Mouse (Mus musculus) stomach, postnatal 0 days (tissue): ENCODE measurements at regions not wholly inside any gene's neighbourhood (a gene's known extent, or its start where the extent isn't known, plus 50 kb on each side); places are given as distances from the start of the nearest gene placed in this dataset.

ENCODE experiments used
- ATAC-seq: fragments of 200-750 bp; cut with Nextera tagmentation; 2 replicates; pipeline ENCODE4 v1.8.0; 2017; ENCODE audit not compliant: low FRiP score, low TSS enrichment
- DNase-seq: peaks from one replicate; pipeline ENCODE4 v3.0.0-alpha.2; 2016; ENCODE audit warnings: low spot score
- H3K27ac ChIP-seq: fragments of 300-500 bp; sonication (generic); replicated peaks from 2 replicates; pipeline ENCODE4 v1.5.1; 2014; ENCODE audit warnings: mild to moderate bottlenecking, control low read depth
- H3K27me3 ChIP-seq: fragments of 300-500 bp; sonication (generic); 2 replicates; pipeline ENCODE4 v1.6.1; 2014; ENCODE audit warnings: low read length; ENCODE audit not compliant: control insufficient read depth, insufficient read depth
- H3K36me3 ChIP-seq: fragments of 300-500 bp; sonication (generic); 2 replicates; pipeline ENCODE4 v1.6.1; 2014; ENCODE audit warnings: low read length, mixed read lengths; ENCODE audit not compliant: control insufficient read depth, insufficient read depth
- H3K4me1 ChIP-seq: fragments of 300-500 bp; sonication (generic); replicated peaks from 2 replicates; pipeline ENCODE4 v1.6.1; 2014; ENCODE audit warnings: antibody characterized with exemption; ENCODE audit not compliant: control insufficient read depth, insufficient read depth
- H3K4me2 ChIP-seq: fragments of 300-500 bp; sonication (generic); replicated peaks from 2 replicates; pipeline ENCODE4 v1.6.1; 2014; ENCODE audit warnings: low read depth, mild to moderate bottlenecking, control low read depth, moderate library complexity
- H3K4me3 ChIP-seq: fragments of 300-500 bp; sonication (generic); 2 replicates; pipeline ENCODE4 v1.5.1; 2014; ENCODE audit warnings: low read depth, low read length, control low read depth
- H3K9ac ChIP-seq: fragments of 300-500 bp; sonication (generic); 2 replicates; pipeline ENCODE4 v1.6.1; 2014; ENCODE audit warnings: mild to moderate bottlenecking, low read length, control low read depth, mixed read lengths
- H3K9me3 ChIP-seq: fragments of 300-500 bp; sonication (generic); 2 replicates; pipeline ENCODE4 v1.6.1; 2016; ENCODE audit warnings: low read length; ENCODE audit not compliant: control insufficient read depth
- CTCF ChIP-seq: IDR thresholded peaks from 2 replicates; pipeline ENCODE4 v1.5.1; 2016; ENCODE audit warnings: antibody characterized with exemption, low read depth, mild to moderate bottlenecking, moderate library complexity
- EP300 ChIP-seq: optimal IDR thresholded peaks from 2 replicates; pipeline ENCODE3; 2016; ENCODE audit warnings: antibody characterized with exemption
- WGBS: fragments of 180-500 bp; shearing (Covaris S2); extraction: QIAGEN DNeasy Blood & Tissue Kit; methylation state at CpG from one replicate; pipeline ENCODE4 v1.1.7; 2014; 5-methylcytosine and 5-hydroxymethylcytosine counted together

DNA sequence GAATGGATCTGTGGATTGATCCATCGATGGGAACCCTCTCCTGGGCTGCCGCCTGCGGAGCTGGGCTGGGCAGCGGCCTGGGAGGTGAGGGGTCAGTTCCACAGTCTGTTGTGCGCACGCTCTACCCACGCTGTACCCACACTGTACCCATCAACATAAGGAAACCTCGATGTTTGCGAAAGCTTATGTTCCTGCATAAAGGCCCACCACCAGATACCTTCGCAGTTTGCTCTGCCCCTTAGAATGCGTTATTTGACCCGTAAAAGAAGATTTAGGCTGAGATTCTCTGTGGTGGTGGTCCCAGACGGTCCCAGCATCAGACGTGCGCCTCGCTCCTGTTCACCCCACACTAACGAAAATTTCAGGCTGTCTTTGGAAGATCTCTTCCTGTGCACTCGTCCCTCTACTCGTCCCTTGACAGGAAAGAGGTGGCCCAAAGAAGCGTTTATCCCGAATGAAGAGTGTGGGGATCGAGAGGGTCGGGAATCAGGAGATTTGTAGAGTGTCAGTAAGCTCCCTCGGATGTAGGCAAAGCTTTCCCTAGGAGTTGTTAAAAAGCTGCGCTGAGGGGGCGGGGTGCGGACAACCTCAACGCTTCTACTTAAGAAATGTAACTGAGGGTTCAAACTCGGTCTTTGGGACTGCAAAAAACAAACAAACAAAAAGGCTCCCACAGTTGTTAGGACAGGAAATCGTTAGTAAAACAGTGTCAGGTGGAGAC, 123.9 kb downstream of the Tmem161b start:
- Histone ChIP-seq H3K9me3 (no peaks in the 10 kb centered on the region), H3K9ac (no peak overlapping the region), H3K4me1 (no peaks in the 10 kb centered on the region), H3K27ac (no peak overlapping the region), H3K4me2 (no peak overlapping the region), H3K36me3 (no peaks in the 10 kb centered on the region), H3K27me3 (peaks cover 12% of the 10 kb centered on the region; the same call in 1 of the 2 replicates), H3K4me3 (peak overlapping the region; percentile 6; the same call in 1 of the 2 replicates)
- no peak for TF ChIP-seq CTCF
- TF ChIP-seq EP300, result no peak
- WGBS, result 4% methylated on average over 30 of the region's 30 CpGs
- DNase-seq (no peak), ATAC-seq (no peak)

DNA sequence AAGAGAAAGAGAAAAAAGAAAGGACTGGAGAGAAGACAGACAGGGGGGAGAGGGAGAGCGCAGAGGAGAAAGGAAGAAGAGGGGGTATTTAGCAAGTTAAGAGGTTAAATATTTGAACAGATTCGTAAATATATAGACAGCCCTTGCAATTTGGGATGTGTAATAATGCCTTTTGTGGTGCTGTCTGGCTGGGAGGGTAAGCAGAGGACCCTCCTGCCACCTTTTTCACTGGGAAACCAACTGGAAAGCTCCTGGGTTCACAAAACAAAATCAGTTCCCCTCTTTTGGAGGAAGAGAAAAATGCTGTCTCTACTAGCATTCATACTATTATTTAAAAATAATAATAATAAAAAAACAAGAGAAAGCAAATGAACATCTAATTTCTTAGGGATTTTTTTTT, 124.5 kb downstream of the Tmem161b start:
- no peak overlapping the region for H3K4me3 ChIP-seq
- H3K9ac ChIP-seq, result no peak overlapping the region
- H3K36me3 ChIP-seq, result no peaks in the 10 kb centered on the region
- TF ChIP-seq EP300, result no peak
- no peak for TF ChIP-seq CTCF
- H3K27me3 ChIP-seq, result peaks cover 12% of the 10 kb centered on the region; the same call in 1 of the 2 replicates
- no peak overlapping the region for H3K27ac ChIP-seq
- 15% methylated on average over 2 of the region's 2 CpGs for whole genome bisulfite sequencing
- H3K4me1 ChIP-seq, result no peaks in the 10 kb centered on the region
- no peak overlapping the region for H3K4me2 ChIP-seq
- ATAC-seq (no peak), DNase-seq (no peak)
- H3K9me3 ChIP-seq, result no peaks in the 10 kb centered on the region

DNA sequence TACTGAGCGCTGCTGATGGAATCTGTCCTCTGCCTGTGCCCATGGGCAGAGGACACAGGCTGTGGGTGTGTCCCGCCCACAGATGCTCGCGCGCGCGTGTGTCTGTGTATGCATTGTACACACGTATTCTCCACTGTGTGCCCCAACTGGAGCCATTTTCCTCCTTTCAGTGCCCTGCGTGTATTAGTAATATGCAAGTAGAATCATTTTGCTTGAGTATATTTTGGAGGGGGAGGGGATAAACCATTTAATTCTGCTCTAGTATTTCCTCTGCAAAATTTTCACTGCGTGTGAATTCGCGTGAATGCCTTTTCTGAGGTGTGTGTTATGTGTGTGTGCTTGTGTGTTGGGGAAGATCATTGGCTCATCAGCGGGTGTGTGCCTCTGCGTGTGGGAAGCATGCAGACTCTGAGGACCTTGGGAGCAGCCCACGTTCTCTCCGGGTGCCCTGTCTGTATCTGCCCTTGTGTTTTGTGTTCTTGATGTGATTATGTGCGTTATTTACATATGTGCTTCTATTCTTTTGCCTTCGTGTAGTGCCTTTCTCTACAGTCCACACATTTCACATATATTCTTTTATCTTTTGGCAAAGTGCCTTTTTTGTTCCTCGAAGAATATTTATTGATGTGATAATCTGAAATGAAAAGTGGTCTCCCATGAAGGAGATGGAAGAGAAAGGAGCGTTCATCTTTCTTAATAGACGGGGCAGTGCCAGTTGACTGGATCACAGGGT, 125.3 kb downstream of the Tmem161b start:
- TF ChIP-seq EP300 (no peak), CTCF (no peak)
- no peaks in the 10 kb centered on the region for H3K9me3 ChIP-seq
- H3K4me3 ChIP-seq, result peak overlapping the region; percentile 40
- no peaks in the 10 kb centered on the region for H3K36me3 ChIP-seq
- 5% methylated on average over 21 of the region's 21 CpGs for WGBS
- H3K4me2 ChIP-seq, result peak overlapping the region; percentile 66
- H3K27me3 ChIP-seq, result peaks cover 11% of the 10 kb centered on the region; the same call in 1 of the 2 replicates
- no peaks in the 10 kb centered on the region for H3K4me1 ChIP-seq
- ATAC-seq (0 out of 2 replicates have a peak, but pooled peaks have one; percentile 5), DNase-seq (no peak)
- no peak overlapping the region for H3K9ac ChIP-seq
- no peak overlapping the region for H3K27ac ChIP-seq

DNA sequence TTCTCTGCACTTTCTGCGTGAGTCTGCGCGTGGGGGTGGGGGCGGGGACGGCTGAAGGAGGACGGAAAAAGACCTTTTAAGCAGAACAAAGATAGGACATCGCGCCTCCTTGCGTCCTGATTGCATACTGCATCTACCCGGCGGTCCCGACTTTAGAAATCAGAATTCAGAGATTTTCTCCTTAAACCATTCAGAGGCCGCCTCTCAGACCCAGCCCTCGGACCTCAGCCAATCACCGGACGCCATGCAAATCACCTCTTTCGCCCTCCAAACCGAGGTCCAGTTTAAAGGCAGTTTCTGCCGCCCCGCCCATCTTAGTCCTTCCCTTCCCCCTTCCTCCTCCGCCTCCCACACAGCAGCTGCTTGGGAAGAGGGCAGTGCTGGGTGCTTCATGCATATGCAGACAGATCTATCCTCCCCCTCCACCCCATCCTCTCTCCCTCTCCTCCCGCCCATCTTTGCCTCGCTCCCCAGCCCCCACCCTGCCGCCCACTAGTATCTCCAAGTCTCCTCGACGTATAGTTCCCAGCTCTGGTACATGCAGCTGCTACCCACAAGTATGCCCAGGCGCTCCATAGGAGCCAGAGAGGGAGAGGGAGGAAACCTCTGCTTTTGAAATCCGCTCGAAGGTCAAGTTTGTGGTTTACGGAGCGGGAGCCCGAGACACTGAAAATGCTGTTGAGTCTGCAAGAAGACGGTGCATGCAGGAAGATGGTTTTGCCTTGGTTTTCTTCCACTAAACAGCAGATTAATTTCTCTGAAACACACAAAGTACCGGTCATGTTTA, 126.0 kb downstream of the Tmem161b start:
- Histone ChIP-seq H3K27me3 (peaks cover 10% of the 10 kb centered on the region; the same call in 1 of the 2 replicates), H3K27ac (no peak overlapping the region), H3K4me1 (no peaks in the 10 kb centered on the region), H3K36me3 (no peaks in the 10 kb centered on the region), H3K4me2 (peak overlapping the region; percentile 66), H3K4me3 (peak overlapping the region; percentile 40), H3K9ac (0 out of 2 replicates have a peak overlapping the region, but pooled peaks have one; percentile 18), H3K9me3 (no peaks in the 10 kb centered on the region)
- ATAC-seq, result peak; percentile 99
- TF ChIP-seq EP300 (no peak), CTCF (peak; percentile 82)
- DNase-seq, result peak; percentile 94
- under 1% methylated on average over 34 of the region's 34 CpGs for WGBS

DNA sequence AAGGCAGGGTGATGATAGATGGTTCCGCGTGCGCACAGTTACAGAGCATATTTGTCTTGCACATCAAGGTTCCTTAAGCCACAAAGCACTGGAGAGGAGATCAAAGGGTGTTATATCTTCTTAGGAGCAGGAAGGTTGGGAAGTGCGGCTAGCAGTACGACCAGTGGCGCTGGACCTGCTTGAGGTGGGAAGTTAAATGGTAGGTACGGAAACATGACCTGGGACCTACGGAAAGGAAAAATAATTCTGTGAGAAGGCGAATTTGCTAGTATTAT, 126.5 kb downstream of the Tmem161b start:
- Histone ChIP-seq H3K4me3 (peak overlapping the region; percentile 40), H3K4me1 (no peaks in the 10 kb centered on the region), H3K27me3 (peaks cover 10% of the 10 kb centered on the region; the same call in 1 of the 2 replicates), H3K9me3 (no peaks in the 10 kb centered on the region), H3K36me3 (no peaks in the 10 kb centered on the region), H3K9ac (peak overlapping the region; percentile 35; the same call in 1 of the 2 replicates), H3K27ac (no peak overlapping the region), H3K4me2 (peak overlapping the region; percentile 66)
- no peak for DNase-seq
- no peak for ATAC-seq
- TF ChIP-seq CTCF (no peak), EP300 (no peak)
- under 1% methylated on average over 9 of the region's 9 CpGs for WGBS
